Mouse (Mus musculus): ENCODE measurements around the gene Sept11. TPM values are rescaled to one million over a fixed set of nuclear protein-coding genes. Genes with fewer than 3 reads are reported as not detected.

Gene Sept11
- polyA plus RNA-seq, 1 experiment from 2014 or later = 143 TPM

GRCm38 (mm10) chr5:93218375-93218774 lies 125.1 kb downstream of the Sept11 start:
- no peaks in the 10 kb centered on the region for H3K36me3 ChIP-seq (ENCODE audit: control insufficient read depth, insufficient read depth, low read length)
- 94% methylated on average over 3 of the region's 3 CpGs for WGBS
- no peak overlapping the region for H3K4me3 ChIP-seq (ENCODE audit: low read depth, low read length)
- no peak overlapping the region for H3K27ac ChIP-seq (ENCODE audit: low read length)
- ATAC-seq = no peak
- H3K9me3 ChIP-seq (replicated peaks; ENCODE audit: control insufficient read depth, low read length, poor library complexity, severe bottlenecking) = no peaks in the 10 kb centered on the region
- no peak overlapping the region for H3K9ac ChIP-seq (ENCODE audit: low read depth, low read length)
- no peaks in the 10 kb centered on the region for H3K4me1 ChIP-seq (ENCODE audit: control insufficient read depth, insufficient read depth, low read length)
- H3K27me3 ChIP-seq (ENCODE audit: control insufficient read depth, insufficient read depth, low read depth, low read length) = no peaks in the 10 kb centered on the region
- H3K4me2 ChIP-seq (ENCODE audit: low read length) = no peak overlapping the region

GRCm38 (mm10) chr5:93221661-93222060 lies 128.4 kb downstream of the Sept11 start:
- whole genome bisulfite sequencing = 77% methylated on average over 3 of the region's 3 CpGs
- ATAC-seq = no peak
- H3K27me3 ChIP-seq (ENCODE audit: control insufficient read depth, insufficient read depth, low read depth, low read length) = no peaks in the 10 kb centered on the region

GRCm38 (mm10) chr5:93224549-93224948 lies 131.3 kb downstream of the Sept11 start:
- H3K9ac ChIP-seq (ENCODE audit: low read depth, low read length) = no peak overlapping the region
- H3K9me3 ChIP-seq (replicated peaks; ENCODE audit: control insufficient read depth, low read length, poor library complexity, severe bottlenecking) = no peaks in the 10 kb centered on the region
- no peak overlapping the region for H3K4me2 ChIP-seq (ENCODE audit: low read length)
- 84% methylated on average over 2 of the region's 2 CpGs for WGBS
- no peak overlapping the region for H3K27ac ChIP-seq (ENCODE audit: low read length)
- no peaks in the 10 kb centered on the region for H3K27me3 ChIP-seq (ENCODE audit: control insufficient read depth, insufficient read depth, low read depth, low read length)
- H3K4me3 ChIP-seq (ENCODE audit: low read depth, low read length) = no peak overlapping the region
- H3K4me1 ChIP-seq (ENCODE audit: control insufficient read depth, insufficient read depth, low read length) = no peaks in the 10 kb centered on the region
- ATAC-seq = no peak
- no peaks in the 10 kb centered on the region for H3K36me3 ChIP-seq (ENCODE audit: control insufficient read depth, insufficient read depth, low read length)

More at GRCm38 (mm10) chr5:93221661-93222060, 128.4 kb downstream of the Sept11 start:
- Histone ChIP-seq H3K9me3 (replicated peaks; ENCODE audit: control insufficient read depth, low read length, poor library complexity, severe bottlenecking) (no peaks in the 10 kb centered on the region), H3K4me2 (ENCODE audit: low read length) (no peak overlapping the region), H3K4me1 (ENCODE audit: control insufficient read depth, insufficient read depth, low read length) (no peaks in the 10 kb centered on the region), H3K36me3 (ENCODE audit: control insufficient read depth, insufficient read depth, low read length) (no peaks in the 10 kb centered on the region), H3K27ac (ENCODE audit: low read length) (no peak overlapping the region), H3K9ac (ENCODE audit: low read depth, low read length) (no peak overlapping the region), H3K4me3 (ENCODE audit: low read depth, low read length) (no peak overlapping the region)

Other genes starting within 250 kb of the Sept11 start
- gene Sowahb, start 48.4 kb upstream of the Sept11 start, polyA plus RNA-seq (2015; fragmentation: Nextera tagmentation; extraction: Ambion mirVana) = not detected in 2 replicates
- 135 and 140 TPM in 2 replicates for gene Ccni, start 113.1 kb downstream of the Sept11 start, polyA plus RNA-seq (2015; fragmentation: Nextera tagmentation; extraction: Ambion mirVana)
- gene 2010109A12Rik, start 113.1 kb downstream of the Sept11 start, polyA plus RNA-seq (2015; fragmentation: Nextera tagmentation; extraction: Ambion mirVana) = 1.2 and 2.2 TPM in 2 replicates
- 66.2 and 73.9 TPM in 2 replicates for gene Ccng2, start 173.8 kb downstream of the Sept11 start, polyA plus RNA-seq (2015; fragmentation: Nextera tagmentation; extraction: Ambion mirVana)